Mouse (Mus musculus) lung, postnatal 0 days (tissue): Measurements from ENCODE around the gene Anks1.

Experiments used
- CTCF ChIP-seq: IDR thresholded peaks from 2 replicates; pipeline ENCODE4 v1.5.1; 2016; ENCODE audit warnings: antibody characterized with exemption, mild to moderate bottlenecking
- EP300 ChIP-seq: IDR thresholded peaks from 2 replicates; pipeline ENCODE4 v1.6.1; 2016; ENCODE audit warnings: antibody characterized with exemption, mild to moderate bottlenecking, control low read depth

- no peak for TF ChIP-seq CTCF
- no peak for TF ChIP-seq EP300
Observed at GRCm38 (mm10) chr17:28032219-28032618, 123.1 kb downstream of the Anks1 start.
